Mouse (Mus musculus): ENCODE data around the gene Dis3l2. TPM values are rescaled to one million over a fixed set of nuclear protein-coding genes. Genes with fewer than 3 reads are reported as not detected.

The Dis3l2 gene
- total RNA-seq (2014; rRNA removed; ENCODE audit: low replicate concordance) (11.2 and 15.7 TPM in 2 replicates), polyA plus RNA-seq (2015; fragmentation: Nextera tagmentation; extraction: Ambion mirVana) (12.1 TPM in 2 replicates)

DNA sequence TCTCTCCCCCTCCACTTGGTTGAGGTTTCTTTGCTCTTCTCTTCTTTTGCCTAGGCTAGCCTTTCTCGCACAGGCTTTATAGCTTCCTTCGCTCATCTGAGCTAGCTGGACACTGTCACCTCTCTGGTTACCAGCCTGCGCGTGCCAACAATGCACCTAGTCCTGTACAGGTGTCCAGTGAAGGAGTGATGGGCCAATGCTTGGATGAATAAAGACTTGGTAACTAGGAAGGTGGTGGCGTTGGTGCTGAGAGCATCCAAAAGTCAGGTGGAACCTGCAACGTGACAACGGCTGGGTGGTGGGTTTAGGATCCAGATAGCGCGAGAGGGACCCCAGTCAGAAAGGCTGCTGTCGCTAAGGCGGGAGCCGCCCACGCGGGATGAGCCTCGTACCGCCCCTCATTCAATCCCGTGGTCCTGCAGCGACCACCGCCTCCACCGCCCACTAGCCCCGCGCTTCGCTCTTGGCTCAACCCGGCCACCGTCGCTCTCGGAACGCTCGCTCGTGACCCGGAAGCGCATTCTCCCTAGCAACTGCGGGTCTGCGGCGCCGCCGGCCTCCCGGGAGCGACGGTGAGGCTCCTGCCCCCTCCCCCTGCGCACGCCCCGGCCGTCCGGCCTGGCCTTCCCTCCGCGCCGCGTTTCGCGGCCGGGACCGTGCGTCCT, at the start of gene Dis3l2:
Gene Dis3l2 (plus strand): TSS at position 509 of the 665 bp plus-strand sequence.
- Histone ChIP-seq H3K9me3 (replicated peaks; ENCODE audit: control insufficient read depth, low read length) (0 out of 2 replicates have a peak, but pooled peaks cover 3% of the 10 kb centered on the region), H3K36me3 (replicated peaks; ENCODE audit: control insufficient read depth, insufficient read depth, low read length) (no peaks in the 10 kb centered on the region), H3K9ac (replicated peaks; ENCODE audit: low read depth, low read length) (peak within 1 kb of the TSS; percentile 79), H3K4me3 (ENCODE audit: low read depth, low read length) (peak within 1 kb of the TSS; percentile 96), H3K4me2 (ENCODE audit: low read depth, low read length) (peak within 1 kb of the TSS; percentile 80), H3K27me3 (ENCODE audit: control insufficient read depth, insufficient read depth, low read length) (no peaks in the 10 kb centered on the region), H3K27ac (ENCODE audit: low read depth) (peak within 1 kb of the TSS; percentile 89), H3K4me1 (ENCODE audit: control insufficient read depth, insufficient read depth) (peaks cover 6% of the 10 kb centered on the region)
- ATAC-seq (ENCODE audit: insufficient read depth, low read depth) (peak; percentile 96), DNase-seq (ENCODE audit: low spot score) (peak; percentile 74)
- WGBS: 3% methylated on average over 53 of the region's 54 CpGs
- TF ChIP-seq EP300 (IDR thresholded peaks at IDR 0.05; ENCODE audit: low read depth) (no peak), CTCF (IDR thresholded peaks at IDR 0.05; ENCODE audit: low read depth) (no peak)

DNA sequence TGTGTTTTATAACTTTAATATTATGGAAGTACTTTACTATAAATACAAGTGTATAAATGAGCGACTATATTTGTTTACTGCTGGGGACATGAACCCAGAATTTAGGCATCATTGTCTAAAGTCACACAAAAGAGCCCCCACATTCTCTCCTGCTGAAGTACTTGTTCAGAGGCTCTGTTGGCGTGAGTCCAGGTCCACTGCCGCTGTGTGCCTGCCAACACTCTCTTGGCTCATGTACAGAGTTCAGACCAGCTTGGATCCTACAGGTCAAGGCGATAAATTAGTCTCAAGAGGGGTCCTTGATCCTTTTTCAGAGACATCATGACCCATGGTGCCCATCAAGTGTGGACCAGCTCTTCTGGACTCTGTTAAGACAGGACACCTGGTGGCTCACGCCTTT, 46.5 kb upstream of the Dis3l2 start:
- H3K9me3 ChIP-seq (replicated peaks; ENCODE audit: control insufficient read depth, low read length): no peaks in the 10 kb centered on the region
- peaks cover 4% of the 10 kb centered on the region; the same call in 1 of the 2 replicates for H3K27me3 ChIP-seq (ENCODE audit: control insufficient read depth, insufficient read depth, low read length)
- DNase-seq (ENCODE audit: low spot score): no peak
- H3K4me2 ChIP-seq (ENCODE audit: low read depth, low read length): no peak overlapping the region
- H3K27ac ChIP-seq (ENCODE audit: low read depth): no peak overlapping the region
- no peaks in the 10 kb centered on the region for H3K36me3 ChIP-seq (replicated peaks; ENCODE audit: control insufficient read depth, insufficient read depth, low read length)
- WGBS: 48% methylated on average over 5 of the region's 5 CpGs
- TF ChIP-seq EP300 (IDR thresholded peaks at IDR 0.05; ENCODE audit: low read depth) (no peak), CTCF (IDR thresholded peaks at IDR 0.05; ENCODE audit: low read depth) (no peak)
- no peaks in the 10 kb centered on the region for H3K4me1 ChIP-seq (ENCODE audit: control insufficient read depth, insufficient read depth)
- H3K4me3 ChIP-seq (ENCODE audit: low read depth, low read length): no peak overlapping the region
- no peak overlapping the region for H3K9ac ChIP-seq (replicated peaks; ENCODE audit: low read depth, low read length)
- ATAC-seq (ENCODE audit: insufficient read depth, low read depth): no peak

DNA sequence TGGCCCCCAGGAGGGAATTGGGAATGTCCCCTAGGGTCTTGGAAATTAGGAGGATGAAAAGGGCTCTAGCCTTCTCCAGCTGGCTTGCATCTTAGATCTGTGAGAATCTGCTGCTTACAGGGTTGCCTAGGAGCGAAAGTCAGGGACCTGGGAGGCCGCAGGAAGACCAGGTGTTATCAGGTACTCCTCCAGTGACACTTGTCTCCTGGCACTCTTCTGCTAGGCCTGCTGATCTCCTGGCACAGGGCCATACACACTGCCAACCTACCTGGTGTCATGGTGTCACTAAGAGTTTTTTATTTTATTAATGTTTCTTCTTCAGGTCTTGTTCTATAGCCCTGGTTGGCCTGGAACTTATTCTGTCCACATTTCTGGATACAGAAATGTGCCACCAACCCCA, 38.5 kb upstream of the Dis3l2 start:
- H3K36me3 ChIP-seq (replicated peaks; ENCODE audit: control insufficient read depth, insufficient read depth, low read length): no peaks in the 10 kb centered on the region
- ATAC-seq (ENCODE audit: insufficient read depth, low read depth) (no peak), DNase-seq (ENCODE audit: low spot score) (no peak)
- WGBS: 49% methylated on average over 2 of the region's 2 CpGs
- no peaks in the 10 kb centered on the region for H3K9me3 ChIP-seq (replicated peaks; ENCODE audit: control insufficient read depth, low read length)
- H3K4me3 ChIP-seq (ENCODE audit: low read depth, low read length): no peak overlapping the region
- H3K27me3 ChIP-seq (ENCODE audit: control insufficient read depth, insufficient read depth, low read length): peaks cover 41% of the 10 kb centered on the region
- TF ChIP-seq CTCF (IDR thresholded peaks at IDR 0.05; ENCODE audit: low read depth) (no peak), EP300 (IDR thresholded peaks at IDR 0.05; ENCODE audit: low read depth) (no peak)
- H3K27ac ChIP-seq (ENCODE audit: low read depth): no peak overlapping the region
- no peak overlapping the region for H3K9ac ChIP-seq (replicated peaks; ENCODE audit: low read depth, low read length)
- H3K4me2 ChIP-seq (ENCODE audit: low read depth, low read length): no peak overlapping the region
- H3K4me1 ChIP-seq (ENCODE audit: control insufficient read depth, insufficient read depth): peaks cover 5% of the 10 kb centered on the region

DNA sequence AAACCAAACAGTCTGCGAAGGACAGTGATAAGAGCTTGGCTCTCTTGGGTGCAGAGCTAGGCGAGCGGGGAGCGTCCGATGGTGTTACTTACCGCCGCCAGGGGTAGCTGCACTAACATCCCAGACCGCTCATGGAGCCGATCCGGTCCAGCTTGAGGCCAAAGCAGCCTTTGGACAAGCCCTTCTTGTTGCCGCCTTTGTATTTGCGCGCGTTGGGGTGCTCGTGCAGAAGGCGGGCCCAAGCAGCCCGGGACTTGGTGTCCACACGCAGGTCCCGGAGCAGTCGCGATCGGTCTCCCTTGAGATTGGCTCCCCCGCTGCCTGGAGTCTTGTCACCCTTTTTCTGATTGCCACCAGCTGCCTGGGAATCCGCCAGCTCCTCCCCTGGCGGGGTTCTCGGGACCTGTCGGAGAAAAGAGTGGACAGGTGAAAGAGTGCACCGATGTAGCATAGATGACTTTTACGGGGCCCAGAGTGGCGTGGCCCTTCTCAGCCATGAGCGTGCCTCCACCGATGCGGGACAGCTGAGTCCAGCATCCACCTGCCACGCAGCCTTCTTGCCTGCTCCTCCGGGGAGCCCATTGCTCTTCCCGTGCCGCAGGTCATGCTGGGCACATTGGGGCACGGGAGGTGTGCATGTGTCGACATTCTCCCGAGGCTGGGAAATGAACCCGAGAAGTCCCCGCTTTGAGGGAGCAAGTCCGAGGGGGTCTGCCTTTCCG, 33.9 kb upstream of the Dis3l2 start:
- WGBS: under 1% methylated on average over 44 of the region's 44 CpGs
- Histone ChIP-seq H3K4me1 (ENCODE audit: control insufficient read depth, insufficient read depth) (peaks cover 6% of the 10 kb centered on the region), H3K36me3 (replicated peaks; ENCODE audit: control insufficient read depth, insufficient read depth, low read length) (no peaks in the 10 kb centered on the region), H3K9ac (replicated peaks; ENCODE audit: low read depth, low read length) (no peak overlapping the region), H3K9me3 (replicated peaks; ENCODE audit: control insufficient read depth, low read length) (no peaks in the 10 kb centered on the region), H3K27ac (ENCODE audit: low read depth) (no peak overlapping the region), H3K4me2 (ENCODE audit: low read depth, low read length) (peak overlapping the region; percentile 82), H3K4me3 (ENCODE audit: low read depth, low read length) (peak overlapping the region; percentile 44), H3K27me3 (ENCODE audit: control insufficient read depth, insufficient read depth, low read length) (peaks cover 64% of the 10 kb centered on the region)
- peak; percentile 77 for ATAC-seq (ENCODE audit: insufficient read depth, low read depth)
- peak; percentile 89 for TF ChIP-seq CTCF (IDR thresholded peaks at IDR 0.05; ENCODE audit: low read depth)
- TF ChIP-seq EP300 (IDR thresholded peaks at IDR 0.05; ENCODE audit: low read depth): no peak
- DNase-seq (ENCODE audit: low spot score): peak; percentile 66

DNA sequence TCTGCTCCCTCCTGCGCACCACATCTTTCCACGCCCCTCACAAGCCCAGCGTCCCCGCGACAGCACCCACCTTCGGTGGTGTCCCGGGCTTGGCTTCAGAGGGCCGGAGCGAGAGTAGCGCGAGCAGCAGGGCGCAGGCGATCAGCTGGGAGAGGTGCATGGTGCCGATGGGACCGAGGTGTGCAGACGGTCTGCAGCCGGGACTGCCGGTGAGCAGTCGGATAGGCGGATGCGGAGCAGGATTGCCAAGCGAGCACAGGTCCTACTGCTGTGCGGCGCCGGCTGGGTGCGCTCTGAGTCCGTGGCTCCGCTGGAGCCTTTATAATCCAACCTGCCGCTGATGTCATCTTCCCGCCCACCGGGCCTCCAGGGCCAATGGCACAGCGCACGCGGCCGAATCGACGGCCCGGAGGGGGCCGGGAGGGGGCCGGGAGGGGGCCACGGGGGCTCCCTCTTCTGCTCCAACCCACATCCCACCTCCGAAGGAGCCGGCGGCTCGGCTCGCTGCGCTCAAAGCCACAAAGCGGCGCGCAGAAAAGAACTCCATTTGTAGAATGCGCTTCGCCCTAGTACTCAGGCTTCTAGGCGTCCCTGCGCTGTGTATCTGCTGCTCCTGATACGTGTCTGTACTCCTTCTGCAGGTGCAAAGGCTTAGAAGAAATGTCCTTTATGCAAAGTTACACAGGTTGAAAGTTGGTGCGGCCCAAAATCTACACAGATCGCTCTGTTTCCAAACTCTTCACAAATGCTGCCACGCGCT, 33.1 kb upstream of the Dis3l2 start, which contains the start of gene Nppc:
Gene Nppc (minus strand): TSS at position 293 of the 760 bp plus-strand sequence.
- ATAC-seq (ENCODE audit: insufficient read depth, low read depth) (peak; percentile 81), DNase-seq (ENCODE audit: low spot score) (peak; percentile 47)
- peak within 1 kb of the TSS; percentile 44 for H3K4me3 ChIP-seq (ENCODE audit: low read depth, low read length)
- 4% methylated on average over 58 of the region's 59 CpGs for WGBS
- peaks cover 64% of the 10 kb centered on the region for H3K27me3 ChIP-seq (ENCODE audit: control insufficient read depth, insufficient read depth, low read length)
- TF ChIP-seq CTCF (IDR thresholded peaks at IDR 0.05; ENCODE audit: low read depth): peak; percentile 32; the same call in 1 of the 2 replicates
- no peak for TF ChIP-seq EP300 (IDR thresholded peaks at IDR 0.05; ENCODE audit: low read depth)
- H3K9ac ChIP-seq (replicated peaks; ENCODE audit: low read depth, low read length): no peak within 1 kb of the TSS
- no peaks in the 10 kb centered on the region for H3K36me3 ChIP-seq (replicated peaks; ENCODE audit: control insufficient read depth, insufficient read depth, low read length)
- peaks cover 6% of the 10 kb centered on the region for H3K4me1 ChIP-seq (ENCODE audit: control insufficient read depth, insufficient read depth)
- no peak within 1 kb of the TSS for H3K27ac ChIP-seq (ENCODE audit: low read depth)
- H3K4me2 ChIP-seq (ENCODE audit: low read depth, low read length): peak within 1 kb of the TSS; percentile 82
- no peaks in the 10 kb centered on the region for H3K9me3 ChIP-seq (replicated peaks; ENCODE audit: control insufficient read depth, low read length)
